Mouse (Mus musculus): Measurements from ENCODE around the gene Dach2.

DNA sequence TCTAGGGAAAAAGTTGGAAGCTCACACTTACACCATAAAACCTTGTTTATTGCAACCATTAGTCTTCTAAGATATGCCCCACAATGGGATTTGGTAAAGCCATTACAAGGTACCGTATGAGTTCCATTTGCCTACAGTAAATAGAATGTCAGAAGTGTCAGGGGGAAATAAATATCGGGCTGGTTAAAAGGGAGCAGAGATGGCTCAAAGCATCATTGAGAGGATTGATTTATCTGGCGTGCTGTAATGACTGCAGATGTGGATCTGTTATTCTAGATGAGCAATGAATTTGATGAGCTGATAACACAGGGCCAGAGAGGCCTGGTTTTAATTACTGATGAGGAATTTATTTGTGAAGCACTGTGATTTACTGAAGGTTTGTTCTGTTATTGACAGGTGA, 40.8 kb downstream of the Dach2 start:
- TF ChIP-seq CTCF (IDR thresholded peaks at IDR 0.05; ENCODE audit: extremely low read depth, insufficient read length, insufficient replicate concordance, low read depth, low read length) (no peak), POLR2A (IDR thresholded peaks at IDR 0.05; ENCODE audit: low read depth, low read length) (no peak)
